Mouse (Mus musculus): Measurements from ENCODE around the gene Fzd9. TPM values are rescaled to one million over a fixed set of nuclear protein-coding genes. Genes with fewer than 3 reads are reported as not detected.
"Not testable (repeated sequence)": the region's sequence is repeated elsewhere in the genome, so short reads cannot be mapped to it uniquely, and the experiment has no call there.

The Fzd9 gene
- polyA plus RNA-seq, 1 experiment from 2014 or later: 12.4 TPM

DNA sequence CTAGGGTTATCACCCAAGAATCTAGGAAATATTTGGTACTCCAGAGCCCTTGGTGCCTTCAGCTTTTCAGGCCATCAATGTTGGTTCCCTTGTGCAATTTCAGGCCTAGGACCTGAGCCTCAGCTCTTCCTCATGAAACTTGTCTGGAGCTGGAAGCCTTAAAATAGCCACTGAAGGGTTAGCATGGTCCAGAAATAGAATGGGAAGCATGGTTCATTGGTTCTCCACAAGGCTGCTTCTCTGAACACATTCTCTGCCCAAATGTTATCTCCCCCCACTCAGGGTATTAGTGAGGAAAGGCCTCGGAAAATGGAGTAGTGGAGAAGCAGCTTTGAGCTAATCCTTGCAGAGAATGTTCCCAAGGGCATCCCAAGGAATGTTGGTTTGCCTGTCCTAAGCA is 9.6 kb downstream of the Fzd9 start:
- H3K4me1 ChIP-seq (replicated peaks; ENCODE audit: control insufficient read depth, insufficient read depth, low read length): peaks cover 2% of the 10 kb centered on the region; the same call in 1 of the 2 replicates
- ATAC-seq: no peak
- WGBS: 60% methylated on average over 1 of the region's 1 CpGs
- H3K4me3 ChIP-seq (replicated peaks; ENCODE audit: low read length): no peak overlapping the region
- no peak overlapping the region for H3K27ac ChIP-seq (ENCODE audit: low read length)
- H3K9me3 ChIP-seq (ENCODE audit: control insufficient read depth, low read length): no peaks in the 10 kb centered on the region
- peaks cover 56% of the 10 kb centered on the region for H3K36me3 ChIP-seq (ENCODE audit: control insufficient read depth, insufficient read depth)
- H3K4me2 ChIP-seq (ENCODE audit: low read length): no peak overlapping the region
- H3K9ac ChIP-seq (replicated peaks; ENCODE audit: low read depth, low read length): no peak overlapping the region
- H3K27me3 ChIP-seq (replicated peaks; ENCODE audit: control insufficient read depth, insufficient read depth, low read length): no peaks in the 10 kb centered on the region

DNA sequence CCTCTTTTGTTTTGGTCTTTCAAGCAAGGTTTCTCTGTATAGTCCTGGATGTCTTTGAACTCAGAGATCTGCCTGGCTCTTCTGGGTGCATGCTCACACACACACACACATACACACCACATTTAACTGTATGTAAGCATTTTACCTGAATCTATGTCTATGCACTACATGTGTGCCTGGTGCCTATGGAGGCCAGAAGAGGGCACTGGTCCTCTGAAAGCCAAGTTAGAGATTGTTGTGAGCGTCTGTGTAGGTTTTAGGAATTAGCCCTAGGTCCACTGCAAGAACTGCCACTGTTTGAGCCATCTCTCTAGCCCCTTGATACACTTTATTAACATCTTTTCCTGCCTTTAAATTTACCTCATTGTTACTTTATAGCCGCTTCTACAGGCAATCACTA is 12.2 kb downstream of the Fzd9 start:
- 67% methylated on average over 2 of the region's 2 CpGs for WGBS
- ATAC-seq: no peak
- no peaks in the 10 kb centered on the region for H3K27me3 ChIP-seq (replicated peaks; ENCODE audit: control insufficient read depth, insufficient read depth, low read length)
- peaks cover 46% of the 10 kb centered on the region for H3K36me3 ChIP-seq (ENCODE audit: control insufficient read depth, insufficient read depth)
- H3K27ac ChIP-seq (ENCODE audit: low read length): no peak overlapping the region
- no peak overlapping the region for H3K4me2 ChIP-seq (ENCODE audit: low read length)
- no peak overlapping the region for H3K9ac ChIP-seq (replicated peaks; ENCODE audit: low read depth, low read length)
- no peaks in the 10 kb centered on the region for H3K4me1 ChIP-seq (replicated peaks; ENCODE audit: control insufficient read depth, insufficient read depth, low read length)
- no peak overlapping the region for H3K4me3 ChIP-seq (replicated peaks; ENCODE audit: low read length)
- no peaks in the 10 kb centered on the region for H3K9me3 ChIP-seq (ENCODE audit: control insufficient read depth, low read length)

DNA sequence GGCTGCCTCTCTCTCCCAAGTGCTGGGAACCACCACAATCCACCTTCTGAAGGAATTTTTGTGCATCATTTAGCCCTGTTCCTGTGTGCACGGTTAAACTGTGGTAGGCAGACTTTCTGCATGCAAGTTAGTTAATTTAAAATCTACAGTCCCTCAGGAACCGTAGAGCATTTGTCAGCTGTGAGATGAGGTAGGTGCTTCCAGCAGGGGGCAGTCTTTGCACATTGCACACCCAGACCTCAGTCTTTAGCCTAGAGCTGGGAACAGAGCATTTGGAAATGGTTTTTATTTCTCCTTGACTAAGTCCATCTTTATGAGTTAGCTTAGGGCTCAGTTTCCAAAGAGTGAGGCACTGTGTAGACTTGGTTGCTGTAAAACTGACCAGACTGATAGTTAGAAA is 14.5 kb downstream of the Fzd9 start:
- H3K4me2 ChIP-seq (ENCODE audit: low read length): no peak overlapping the region
- no peaks in the 10 kb centered on the region for H3K4me1 ChIP-seq (replicated peaks; ENCODE audit: control insufficient read depth, insufficient read depth, low read length)
- WGBS: 28% methylated on average over 2 of the region's 2 CpGs
- no peak for ATAC-seq
- H3K27ac ChIP-seq (ENCODE audit: low read length): no peak overlapping the region
- no peak overlapping the region for H3K4me3 ChIP-seq (replicated peaks; ENCODE audit: low read length)
- peaks cover 51% of the 10 kb centered on the region for H3K36me3 ChIP-seq (ENCODE audit: control insufficient read depth, insufficient read depth)
- no peak overlapping the region for H3K9ac ChIP-seq (replicated peaks; ENCODE audit: low read depth, low read length)
- H3K27me3 ChIP-seq (replicated peaks; ENCODE audit: control insufficient read depth, insufficient read depth, low read length): no peaks in the 10 kb centered on the region
- H3K9me3 ChIP-seq (ENCODE audit: control insufficient read depth, low read length): no peaks in the 10 kb centered on the region

DNA sequence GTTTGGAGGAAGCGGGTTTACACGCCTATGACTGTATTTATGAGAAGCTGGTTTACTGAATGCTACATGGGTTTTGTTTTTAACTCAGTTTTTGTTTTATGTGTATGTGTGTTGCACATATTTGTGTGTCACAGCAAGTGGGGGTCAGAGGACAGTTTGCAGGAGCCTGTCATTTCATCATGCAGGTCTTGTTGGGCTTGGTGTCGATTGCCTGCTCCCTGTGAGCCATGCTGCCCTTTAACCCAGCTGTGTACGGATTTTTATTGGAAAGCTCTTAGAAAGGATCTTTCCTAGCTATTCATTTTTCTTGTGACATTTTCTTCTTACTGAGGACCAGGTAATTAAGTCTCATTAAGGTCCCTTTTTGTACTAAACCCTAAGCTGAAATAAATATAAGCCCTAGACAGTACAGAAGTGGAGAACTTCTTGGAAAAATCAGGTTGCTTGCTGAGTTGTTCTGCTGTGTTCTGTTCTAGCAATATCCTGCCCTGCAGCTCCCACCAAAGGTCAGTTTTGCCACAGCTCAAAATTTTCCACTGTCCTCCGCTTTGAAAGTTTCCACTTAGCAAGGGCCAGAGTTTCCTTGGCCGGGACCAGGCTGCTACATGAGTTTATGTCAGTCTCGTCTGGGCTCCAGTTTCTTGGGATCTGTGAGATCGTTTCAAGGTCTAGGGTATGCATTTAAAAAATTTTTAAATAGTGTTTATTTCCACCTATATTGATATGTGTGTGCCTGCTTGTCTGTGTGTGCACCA is 17.7 kb downstream of the Fzd9 start:
- WGBS: 89% methylated on average over 8 of the region's 8 CpGs
- H3K9me3 ChIP-seq (ENCODE audit: control insufficient read depth, low read length): no peaks in the 10 kb centered on the region
- H3K36me3 ChIP-seq (ENCODE audit: control insufficient read depth, insufficient read depth): peaks cover 52% of the 10 kb centered on the region
- no peak overlapping the region for H3K4me2 ChIP-seq (ENCODE audit: low read length)
- H3K27ac ChIP-seq (ENCODE audit: low read length): no peak overlapping the region
- no peak overlapping the region for H3K9ac ChIP-seq (replicated peaks; ENCODE audit: low read depth, low read length)
- ATAC-seq: no peak
- no peaks in the 10 kb centered on the region for H3K4me1 ChIP-seq (replicated peaks; ENCODE audit: control insufficient read depth, insufficient read depth, low read length)
- H3K4me3 ChIP-seq (replicated peaks; ENCODE audit: low read length): no peak overlapping the region
- no peaks in the 10 kb centered on the region for H3K27me3 ChIP-seq (replicated peaks; ENCODE audit: control insufficient read depth, insufficient read depth, low read length)

DNA sequence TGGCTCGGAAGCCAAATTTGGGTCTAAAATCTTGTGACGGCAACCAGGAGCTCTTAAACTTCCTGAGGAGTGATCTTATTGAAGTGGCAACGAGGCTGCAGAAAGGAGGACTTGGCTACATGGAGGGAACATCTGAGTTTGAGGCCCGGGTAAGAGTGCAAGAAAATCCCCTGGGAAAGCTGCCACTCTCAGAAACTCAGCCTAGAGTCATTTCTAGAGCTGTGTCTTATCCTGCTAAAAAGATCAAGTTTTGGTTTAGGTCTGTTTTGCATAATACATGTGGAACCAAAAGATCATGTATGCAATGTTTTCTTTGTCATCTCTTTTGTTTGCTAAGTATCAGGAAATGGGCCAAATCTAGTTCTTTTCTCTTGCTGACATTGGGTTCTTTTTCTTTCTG is 20.8 kb downstream of the Fzd9 start:
- H3K27me3 ChIP-seq (replicated peaks; ENCODE audit: control insufficient read depth, insufficient read depth, low read length): no peaks in the 10 kb centered on the region
- no peak for ATAC-seq
- H3K4me2 ChIP-seq (ENCODE audit: low read length): no peak overlapping the region
- H3K36me3 ChIP-seq (ENCODE audit: control insufficient read depth, insufficient read depth): peaks cover 48% of the 10 kb centered on the region
- WGBS: 86% methylated on average over 4 of the region's 4 CpGs
- H3K9me3 ChIP-seq (ENCODE audit: control insufficient read depth, low read length): no peaks in the 10 kb centered on the region
- no peak overlapping the region for H3K27ac ChIP-seq (ENCODE audit: low read length)
- no peak overlapping the region for H3K4me3 ChIP-seq (replicated peaks; ENCODE audit: low read length)
- no peaks in the 10 kb centered on the region for H3K4me1 ChIP-seq (replicated peaks; ENCODE audit: control insufficient read depth, insufficient read depth, low read length)
- no peak overlapping the region for H3K9ac ChIP-seq (replicated peaks; ENCODE audit: low read depth, low read length)

DNA sequence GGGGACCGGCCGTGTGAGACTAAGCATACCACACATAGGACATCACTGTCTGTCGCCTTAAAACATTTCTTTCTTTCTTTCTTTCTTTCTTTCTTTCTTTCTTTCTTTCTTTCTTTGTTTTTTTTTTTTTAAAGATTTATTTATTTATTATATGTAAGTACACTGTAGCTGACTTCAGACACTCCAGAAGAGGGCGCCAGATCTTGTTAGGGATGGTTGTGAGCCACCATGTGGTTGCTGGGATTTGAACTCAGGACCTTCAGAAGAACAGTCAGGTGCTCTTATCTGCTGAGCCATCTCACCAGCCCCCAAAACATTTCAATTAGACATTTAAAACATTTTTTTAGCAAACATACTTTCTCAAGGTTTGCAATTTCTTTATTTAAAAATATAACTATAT is 25.2 kb downstream of the Fzd9 start:
- peaks cover 35% of the 10 kb centered on the region for H3K36me3 ChIP-seq (ENCODE audit: control insufficient read depth, insufficient read depth)
- not testable (repeated sequence) for H3K27ac ChIP-seq (ENCODE audit: low read length); H3K27me3 ChIP-seq (replicated peaks; ENCODE audit: control insufficient read depth, insufficient read depth, low read length); H3K4me2 ChIP-seq (ENCODE audit: low read length); H3K9ac ChIP-seq (replicated peaks; ENCODE audit: low read depth, low read length); H3K4me3 ChIP-seq (replicated peaks; ENCODE audit: low read length); H3K4me1 ChIP-seq (replicated peaks; ENCODE audit: control insufficient read depth, insufficient read depth, low read length); H3K9me3 ChIP-seq (ENCODE audit: control insufficient read depth, low read length); ATAC-seq
- 95% methylated on average over 4 of the region's 4 CpGs for WGBS

DNA sequence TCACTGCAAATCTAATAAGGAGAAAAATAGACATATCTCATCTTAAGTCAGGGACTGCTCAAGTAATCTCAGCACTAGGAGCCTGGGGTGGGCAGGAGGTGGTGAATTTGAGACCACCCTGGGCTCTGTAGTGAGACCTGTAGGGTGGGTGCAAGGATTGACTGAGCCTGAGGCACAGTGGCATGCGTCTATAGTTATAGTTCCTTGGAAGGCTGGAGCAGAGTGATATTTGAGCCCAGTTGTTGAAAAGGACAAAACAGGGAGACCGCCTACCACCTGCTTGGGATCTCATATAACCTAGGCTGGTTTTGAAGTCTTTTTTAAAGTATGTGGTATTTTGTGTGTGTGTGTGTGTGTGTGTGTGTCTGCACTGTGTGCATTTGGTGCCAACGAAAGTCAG is 26.9 kb downstream of the Fzd9 start:
- Histone ChIP-seq H3K36me3 (ENCODE audit: control insufficient read depth, insufficient read depth) (peaks cover 28% of the 10 kb centered on the region), H3K4me2 (ENCODE audit: low read length) (no peak overlapping the region), H3K9ac (replicated peaks; ENCODE audit: low read depth, low read length) (no peak overlapping the region), H3K4me3 (replicated peaks; ENCODE audit: low read length) (no peak overlapping the region), H3K4me1 (replicated peaks; ENCODE audit: control insufficient read depth, insufficient read depth, low read length) (no peaks in the 10 kb centered on the region), H3K27ac (ENCODE audit: low read length) (no peak overlapping the region), H3K9me3 (ENCODE audit: control insufficient read depth, low read length) (no peaks in the 10 kb centered on the region), H3K27me3 (replicated peaks; ENCODE audit: control insufficient read depth, insufficient read depth, low read length) (no peaks in the 10 kb centered on the region)
- WGBS: 98% methylated on average over 3 of the region's 3 CpGs
- no peak for ATAC-seq

DNA sequence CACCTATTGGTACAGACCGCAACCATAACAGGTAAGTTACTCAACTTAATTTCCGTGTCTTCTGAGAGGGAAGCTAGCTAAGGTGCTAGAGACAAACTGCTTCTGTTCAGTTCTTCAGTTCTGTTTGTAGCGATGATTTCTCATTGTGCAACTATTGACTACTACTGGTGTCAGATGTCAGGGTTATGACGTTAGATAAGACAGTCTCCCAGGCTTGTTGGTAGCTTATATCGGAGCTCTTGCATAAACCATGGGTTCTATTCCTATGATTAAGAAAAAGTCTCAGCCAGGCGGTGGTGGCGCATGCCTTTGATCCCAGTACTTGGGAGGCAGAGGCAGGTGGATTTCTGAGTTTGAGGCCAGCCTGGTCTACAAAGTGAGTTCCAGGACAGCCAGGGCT is 29.0 kb downstream of the Fzd9 start:
- Histone ChIP-seq H3K4me2 (ENCODE audit: low read length) (no peak overlapping the region), H3K27ac (ENCODE audit: low read length) (no peak overlapping the region), H3K9me3 (ENCODE audit: control insufficient read depth, low read length) (no peaks in the 10 kb centered on the region), H3K36me3 (ENCODE audit: control insufficient read depth, insufficient read depth) (peaks cover 31% of the 10 kb centered on the region), H3K9ac (replicated peaks; ENCODE audit: low read depth, low read length) (no peak overlapping the region), H3K27me3 (replicated peaks; ENCODE audit: control insufficient read depth, insufficient read depth, low read length) (no peaks in the 10 kb centered on the region), H3K4me1 (replicated peaks; ENCODE audit: control insufficient read depth, insufficient read depth, low read length) (no peaks in the 10 kb centered on the region), H3K4me3 (replicated peaks; ENCODE audit: low read length) (no peak overlapping the region)
- no peak for ATAC-seq
- WGBS: 93% methylated on average over 7 of the region's 7 CpGs

DNA sequence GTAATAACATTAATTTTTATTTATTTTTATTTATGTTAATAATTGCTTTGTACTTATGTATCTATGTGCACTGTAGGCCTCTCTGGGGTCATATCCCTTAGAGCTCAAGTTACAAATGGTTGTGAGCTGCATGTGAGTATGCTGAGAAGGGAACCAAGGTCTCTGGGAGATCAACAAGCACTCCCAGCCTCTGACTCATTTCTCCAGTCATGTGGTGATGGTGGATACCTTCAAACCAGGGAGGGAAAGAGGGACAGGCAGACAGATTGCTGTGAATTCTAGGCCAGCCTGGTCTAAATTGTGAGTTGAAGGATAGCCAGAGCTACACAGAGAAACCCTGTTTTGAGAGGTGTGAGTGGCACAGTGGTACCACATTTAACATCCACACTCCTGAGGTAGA is 30.1 kb downstream of the Fzd9 start:
- H3K27me3 ChIP-seq (replicated peaks; ENCODE audit: control insufficient read depth, insufficient read depth, low read length): no peaks in the 10 kb centered on the region
- ATAC-seq: no peak
- no peak overlapping the region for H3K4me2 ChIP-seq (ENCODE audit: low read length)
- no peaks in the 10 kb centered on the region for H3K9me3 ChIP-seq (ENCODE audit: control insufficient read depth, low read length)
- no peaks in the 10 kb centered on the region for H3K4me1 ChIP-seq (replicated peaks; ENCODE audit: control insufficient read depth, insufficient read depth, low read length)
- H3K4me3 ChIP-seq (replicated peaks; ENCODE audit: low read length): no peak overlapping the region
- H3K36me3 ChIP-seq (ENCODE audit: control insufficient read depth, insufficient read depth): peaks cover 32% of the 10 kb centered on the region
- no peak overlapping the region for H3K9ac ChIP-seq (replicated peaks; ENCODE audit: low read depth, low read length)
- no peak overlapping the region for H3K27ac ChIP-seq (ENCODE audit: low read length)

DNA sequence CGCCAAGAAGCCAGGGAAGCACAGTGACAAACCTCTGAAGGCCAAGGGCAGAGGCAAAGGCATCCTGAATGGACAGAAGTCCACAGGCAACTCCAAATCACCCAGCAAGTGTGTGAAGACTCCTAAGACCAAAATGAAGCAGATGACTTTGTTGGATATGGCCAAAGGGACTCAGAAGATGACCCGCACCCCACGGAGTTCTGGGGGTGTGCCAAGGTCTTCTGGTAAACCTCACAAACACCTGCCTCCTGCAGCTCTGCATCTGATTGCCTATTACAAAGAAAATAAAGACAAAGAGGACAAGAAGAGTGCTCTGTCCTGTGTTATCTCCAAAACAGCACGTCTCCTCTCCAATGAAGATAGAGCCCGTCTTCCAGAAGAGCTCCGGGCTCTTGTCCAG is 34.2 kb downstream of the Fzd9 start:
- 84% methylated on average over 6 of the region's 6 CpGs for WGBS
- H3K27ac ChIP-seq (ENCODE audit: low read length): no peak overlapping the region
- H3K27me3 ChIP-seq (replicated peaks; ENCODE audit: control insufficient read depth, insufficient read depth, low read length): no peaks in the 10 kb centered on the region
- no peak overlapping the region for H3K4me3 ChIP-seq (replicated peaks; ENCODE audit: low read length)
- H3K4me2 ChIP-seq (ENCODE audit: low read length): no peak overlapping the region
- no peaks in the 10 kb centered on the region for H3K4me1 ChIP-seq (replicated peaks; ENCODE audit: control insufficient read depth, insufficient read depth, low read length)
- peaks cover 31% of the 10 kb centered on the region for H3K36me3 ChIP-seq (ENCODE audit: control insufficient read depth, insufficient read depth)
- H3K9ac ChIP-seq (replicated peaks; ENCODE audit: low read depth, low read length): no peak overlapping the region
- H3K9me3 ChIP-seq (ENCODE audit: control insufficient read depth, low read length): no peaks in the 10 kb centered on the region
- no peak for ATAC-seq

Data from forebrain, embryonic 16.5 days (tissue).